Mouse (Mus musculus) cortical plate, adult 2 months (tissue): ENCODE measurements around the gene Bst2. TPM values are rescaled to one million over a fixed set of nuclear protein-coding genes. Genes with fewer than 3 reads are reported as not detected.

Source experiments
- H3K27ac ChIP-seq: fragments of 200-500 bp; 2 replicates; pipeline ENCODE4 v1.5.1; 2012; ENCODE audit warnings: low read length, control low read depth, inconsistent platforms; ENCODE audit not compliant: insufficient read depth
- H3K4me1 ChIP-seq: fragments of 200-500 bp; 2 replicates; pipeline ENCODE4 v1.6.1; 2011; ENCODE audit warnings: low read length; ENCODE audit not compliant: control insufficient read depth, insufficient read depth
- H3K4me3 ChIP-seq: fragments of 200-500 bp; 2 replicates; pipeline ENCODE4 v1.5.1; 2011; ENCODE audit warnings: mild to moderate bottlenecking, low read length, control low read depth; ENCODE audit not compliant: insufficient read depth
- CTCF ChIP-seq: fragments of 200-500 bp; IDR thresholded peaks from 2 replicates; pipeline ENCODE4 v1.5.1; 2011; ENCODE audit warnings: mild to moderate bottlenecking, control low read depth, low read length; ENCODE audit not compliant: insufficient read depth; ENCODE audit errors: extremely low read depth
- POLR2A ChIP-seq: fragments of 200-500 bp; IDR thresholded peaks from 2 replicates; pipeline ENCODE4 v1.6.1; 2011; ENCODE audit warnings: mild to moderate bottlenecking, low read length, control low read depth; ENCODE audit not compliant: insufficient read depth; ENCODE audit errors: extremely low read depth
- polyA plus RNA-seq: library from polyadenylated mRNA; depleted of rRNA; stranded (reverse); fragments of >200 nt; gene quantifications from 2 replicates; pipeline ENCODE4 v1.2.3, GENCODE M21; 2012

The Bst2 gene
- polyA plus RNA-seq, 1 experiment = 20.5 TPM

DNA sequence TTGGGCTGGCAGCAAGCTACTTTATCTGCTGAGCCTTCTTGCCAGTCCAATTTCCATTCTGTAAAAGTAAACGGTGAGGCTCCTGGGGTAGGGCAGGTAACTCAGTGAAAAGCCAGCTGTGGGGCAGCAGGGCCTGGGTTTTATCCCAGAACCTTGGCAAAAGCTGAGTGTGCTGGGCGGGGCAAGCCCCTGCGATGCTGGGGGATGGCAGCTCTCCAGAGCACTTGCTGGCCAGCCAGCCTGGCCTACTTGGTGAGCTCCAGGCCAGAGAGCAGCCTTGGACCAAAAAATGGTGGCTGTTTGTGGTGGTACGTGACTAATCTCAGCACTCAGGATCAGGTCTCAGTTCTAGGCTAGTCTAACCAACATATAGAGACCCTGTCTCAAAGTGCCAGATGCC, 31.3 kb downstream of the Bst2 start:
- Histone ChIP-seq H3K27ac (no peak overlapping the region), H3K4me3 (no peak overlapping the region), H3K4me1 (no peaks in the 10 kb centered on the region)
- no peak for TF ChIP-seq POLR2A
- no peak for TF ChIP-seq CTCF

- Histone ChIP-seq H3K4me1 (no peaks in the 10 kb centered on the region), H3K27ac (no peak overlapping the region), H3K4me3 (no peak overlapping the region)
- TF ChIP-seq POLR2A = no peak
Observed at GRCm38 (mm10) chr8:71505326-71505725, 31.9 kb downstream of the Bst2 start.

GRCm38 (mm10) chr8:71504349-71504748, 32.9 kb downstream of the Bst2 start:
- no peak for TF ChIP-seq CTCF
- no peak for TF ChIP-seq POLR2A
- no peak overlapping the region for H3K4me3 ChIP-seq

DNA sequence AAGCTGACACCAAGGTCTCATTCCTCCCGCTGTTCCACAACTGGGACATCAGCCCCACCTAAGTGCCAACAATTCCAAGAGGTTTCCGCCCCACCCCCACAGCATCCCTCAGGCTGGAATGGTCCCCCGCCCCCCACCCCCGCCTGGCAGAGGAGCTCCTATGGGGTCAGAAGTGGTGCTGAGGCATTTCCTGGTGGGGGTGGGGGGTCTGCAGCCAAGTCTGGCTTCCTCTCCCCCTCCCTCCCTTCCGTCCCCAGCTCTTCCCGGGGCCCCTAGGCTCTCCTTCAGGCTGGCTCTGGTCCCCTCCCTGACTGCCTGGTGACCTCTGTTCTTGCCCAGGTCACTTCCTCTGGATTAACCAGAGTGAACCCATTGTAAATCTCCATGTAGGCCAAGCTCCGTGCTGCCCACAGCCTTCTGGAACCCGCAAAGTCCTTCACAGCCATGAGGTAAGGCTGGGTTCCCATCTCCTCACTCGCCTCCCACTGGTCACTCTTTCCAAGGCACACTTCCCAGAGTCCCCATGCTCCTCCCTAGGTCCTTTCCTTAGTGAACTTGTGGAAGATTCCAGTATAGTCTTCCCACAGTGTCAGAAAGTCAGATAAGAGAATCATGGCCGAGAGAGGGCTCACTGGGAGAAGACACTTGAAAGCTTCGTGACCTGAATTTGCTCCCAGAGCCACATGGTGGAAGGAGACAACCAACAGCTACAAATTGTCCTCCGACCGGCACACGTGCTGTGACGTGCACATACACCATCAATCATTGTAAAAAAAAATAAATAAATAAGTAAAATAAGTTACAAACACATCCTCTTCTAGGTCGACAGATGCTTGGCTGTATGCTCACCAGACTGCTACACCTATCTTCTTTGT, 38.2 kb downstream of the Bst2 start:
- TF ChIP-seq POLR2A = 0 out of 2 replicates have a peak, but pooled peaks have one; percentile 17
- TF ChIP-seq CTCF = no peak

More at GRCm38 (mm10) chr8:71504349-71504748, 32.9 kb downstream of the Bst2 start:
- H3K4me1 ChIP-seq = no peaks in the 10 kb centered on the region
- H3K27ac ChIP-seq = no peak overlapping the region

GRCm38 (mm10) chr8:71497881-71498501, 39.3 kb downstream of the Bst2 start:
- Histone ChIP-seq H3K27ac (no peak overlapping the region), H3K4me3 (no peak overlapping the region), H3K4me1 (no peaks in the 10 kb centered on the region)
- TF ChIP-seq POLR2A (no peak), CTCF (no peak)

More for the DNA sequence above, 38.2 kb downstream of the Bst2 start:
- no peak overlapping the region for H3K27ac ChIP-seq
- H3K4me1 ChIP-seq = no peaks in the 10 kb centered on the region
- H3K4me3 ChIP-seq = no peak overlapping the region

DNA sequence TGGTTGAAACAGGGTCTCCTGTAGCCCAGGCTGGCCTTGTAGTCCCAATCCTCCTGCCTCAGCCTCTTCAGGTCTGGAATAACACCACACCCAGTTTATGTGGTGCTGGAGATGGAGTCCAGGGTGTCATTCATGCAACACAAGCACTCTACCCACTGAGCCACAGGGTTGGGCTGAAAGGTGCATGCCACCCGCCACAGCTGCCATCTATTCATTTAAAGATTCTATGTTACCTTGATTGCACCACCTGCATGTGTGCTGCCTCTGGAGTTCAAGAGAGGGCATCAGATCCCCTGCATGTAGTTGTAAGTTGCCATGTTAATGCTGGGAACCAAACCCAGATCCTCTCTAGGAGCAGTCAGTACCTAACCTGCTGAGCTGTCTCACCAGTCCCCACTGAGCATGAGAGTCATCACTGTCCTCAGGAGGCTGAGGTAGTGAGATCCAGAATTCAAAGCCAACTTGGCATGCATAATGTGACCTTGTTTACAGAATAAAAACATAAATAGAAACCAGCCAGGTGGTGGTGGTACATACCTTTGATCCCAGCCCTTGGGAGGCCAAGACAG, 40.1 kb downstream of the Bst2 start:
- H3K4me1 ChIP-seq = no peaks in the 10 kb centered on the region
- TF ChIP-seq CTCF = no peak
- no peak for TF ChIP-seq POLR2A
- no peak overlapping the region for H3K27ac ChIP-seq
- no peak overlapping the region for H3K4me3 ChIP-seq

DNA sequence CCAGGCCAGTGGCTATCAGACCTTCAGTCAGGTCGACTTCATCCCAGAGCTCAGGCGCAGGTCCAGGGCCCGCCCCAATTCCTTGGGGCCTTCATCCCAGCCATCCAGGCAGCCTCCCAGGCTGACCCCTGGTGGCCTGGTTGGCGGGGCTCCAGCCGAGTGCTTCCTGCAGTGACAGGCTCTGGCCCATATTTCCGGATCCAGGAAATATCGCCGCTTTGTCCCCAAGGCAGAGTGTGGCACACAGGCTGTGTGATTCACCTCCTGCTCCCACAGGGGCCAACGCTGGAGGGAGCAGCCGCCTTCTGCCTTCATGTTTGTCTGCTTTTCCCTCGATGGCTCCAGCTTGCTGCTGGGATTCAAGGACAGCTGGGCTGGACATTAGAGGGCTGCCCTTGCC, 40.8 kb downstream of the Bst2 start:
- no peak for TF ChIP-seq POLR2A
- TF ChIP-seq CTCF = no peak
- Histone ChIP-seq H3K4me3 (no peak overlapping the region), H3K4me1 (no peaks in the 10 kb centered on the region), H3K27ac (no peak overlapping the region)

DNA sequence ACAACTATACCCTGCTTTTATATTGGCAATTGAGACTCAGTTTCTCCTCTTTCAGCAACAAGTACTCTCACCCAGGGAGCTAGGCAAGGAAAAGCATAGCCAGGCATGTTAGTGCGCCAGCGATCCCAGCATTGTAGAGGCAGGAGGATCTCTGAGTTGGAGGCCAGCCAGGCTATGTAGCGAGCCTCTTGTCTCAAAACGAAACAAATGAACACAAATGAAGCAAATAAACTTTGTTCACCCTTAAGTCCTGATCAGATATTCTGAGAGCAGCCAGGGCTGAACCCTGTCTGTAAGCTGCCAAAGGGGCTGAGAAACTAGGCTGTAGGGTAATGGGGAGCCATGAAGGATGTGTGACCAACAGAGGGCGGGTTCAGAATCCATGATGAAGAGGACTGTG, 41.4 kb downstream of the Bst2 start:
- no peak for TF ChIP-seq POLR2A
- TF ChIP-seq CTCF = no peak
- H3K4me3 ChIP-seq = no peak overlapping the region
- no peaks in the 10 kb centered on the region for H3K4me1 ChIP-seq
- H3K27ac ChIP-seq = no peak overlapping the region

GRCm38 (mm10) chr8:71495039-71495438, 42.2 kb downstream of the Bst2 start:
- Histone ChIP-seq H3K4me3 (no peak overlapping the region), H3K27ac (no peak overlapping the region), H3K4me1 (no peaks in the 10 kb centered on the region)
- no peak for TF ChIP-seq POLR2A
- TF ChIP-seq CTCF = peak; percentile 55
